Mouse (Mus musculus) testis, adult 2 months (tissue): ENCODE measurements around the gene Cd63. TPM values are rescaled to one million over a fixed set of nuclear protein-coding genes. Genes with fewer than 3 reads are reported as not detected.

Experiments
- H3K27ac ChIP-seq: fragments of 200-500 bp; 2 replicates; pipeline ENCODE4 v1.5.1; 2012; ENCODE audit warnings: low read depth, low read length; ENCODE audit not compliant: control insufficient read depth, insufficient read depth
- H3K27me3 ChIP-seq: fragments of 200-500 bp; 2 replicates; pipeline ENCODE4 v1.6.1; 2012; ENCODE audit warnings: mild to moderate bottlenecking, low read length, moderate library complexity; ENCODE audit not compliant: control insufficient read depth, insufficient read depth
- H3K36me3 ChIP-seq: fragments of 200-500 bp; 2 replicates; pipeline ENCODE4 v1.6.1; 2012; ENCODE audit warnings: mild to moderate bottlenecking, low read length; ENCODE audit not compliant: control insufficient read depth, insufficient read depth
- H3K4me1 ChIP-seq: fragments of 200-500 bp; 2 replicates; pipeline ENCODE4 v1.6.1; 2012; ENCODE audit warnings: low read length; ENCODE audit not compliant: control insufficient read depth, insufficient read depth
- H3K4me3 ChIP-seq: fragments of 200-500 bp; 2 replicates; pipeline ENCODE4 v1.5.1; 2012; ENCODE audit warnings: low read depth, mild to moderate bottlenecking, low read length, moderate library complexity, mixed read lengths; ENCODE audit not compliant: control insufficient read depth
- CTCF ChIP-seq: fragments of 200-500 bp; IDR thresholded peaks from 2 replicates; pipeline ENCODE4 v1.5.1; 2012; ENCODE audit warnings: low read depth, mild to moderate bottlenecking, inconsistent platforms, low read length, moderate library complexity; ENCODE audit not compliant: control insufficient read depth, insufficient read depth, insufficient replicate concordance
- POLR2A ChIP-seq: fragments of 200-500 bp; IDR thresholded peaks from 2 replicates; pipeline ENCODE4 v1.6.1; 2012; ENCODE audit warnings: low read depth, mild to moderate bottlenecking, inconsistent platforms, low read length, moderate library complexity; ENCODE audit not compliant: control insufficient read depth
- polyA plus RNA-seq: library from polyadenylated mRNA; depleted of rRNA; stranded (reverse); fragments of >200 nt; gene quantifications from 2 replicates; pipeline ENCODE4 v1.2.3, GENCODE M21; 2012

Cd63 gene
- polyA plus RNA-seq, 1 experiment: 30.9 TPM

DNA sequence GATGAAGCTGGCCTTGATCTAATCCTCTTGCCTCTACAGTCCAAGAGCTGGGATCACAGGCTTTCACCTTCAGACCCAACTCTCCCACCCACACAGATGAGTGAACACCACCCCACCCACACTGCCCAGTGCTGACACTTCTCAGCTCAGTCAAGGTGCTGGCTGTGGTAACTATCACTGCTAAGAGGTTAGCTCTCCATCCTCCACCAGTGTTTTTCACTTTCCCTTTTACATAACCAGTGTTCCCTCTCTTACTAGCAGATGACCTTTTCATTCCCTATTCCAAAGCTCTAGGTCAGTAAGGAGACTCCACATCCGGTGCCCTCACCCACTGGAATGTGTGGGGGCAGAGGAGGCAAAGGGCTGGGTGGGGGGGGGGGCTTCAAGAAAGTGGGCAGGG is 20.5 kb downstream of the Cd63 start:
- Histone ChIP-seq H3K27me3 (no peaks in the 10 kb centered on the region), H3K4me1 (peaks cover 14% of the 10 kb centered on the region), H3K36me3 (no peaks in the 10 kb centered on the region), H3K27ac (no peak overlapping the region), H3K4me3 (no peak overlapping the region)
- TF ChIP-seq CTCF: no peak
- TF ChIP-seq POLR2A: no peak

DNA sequence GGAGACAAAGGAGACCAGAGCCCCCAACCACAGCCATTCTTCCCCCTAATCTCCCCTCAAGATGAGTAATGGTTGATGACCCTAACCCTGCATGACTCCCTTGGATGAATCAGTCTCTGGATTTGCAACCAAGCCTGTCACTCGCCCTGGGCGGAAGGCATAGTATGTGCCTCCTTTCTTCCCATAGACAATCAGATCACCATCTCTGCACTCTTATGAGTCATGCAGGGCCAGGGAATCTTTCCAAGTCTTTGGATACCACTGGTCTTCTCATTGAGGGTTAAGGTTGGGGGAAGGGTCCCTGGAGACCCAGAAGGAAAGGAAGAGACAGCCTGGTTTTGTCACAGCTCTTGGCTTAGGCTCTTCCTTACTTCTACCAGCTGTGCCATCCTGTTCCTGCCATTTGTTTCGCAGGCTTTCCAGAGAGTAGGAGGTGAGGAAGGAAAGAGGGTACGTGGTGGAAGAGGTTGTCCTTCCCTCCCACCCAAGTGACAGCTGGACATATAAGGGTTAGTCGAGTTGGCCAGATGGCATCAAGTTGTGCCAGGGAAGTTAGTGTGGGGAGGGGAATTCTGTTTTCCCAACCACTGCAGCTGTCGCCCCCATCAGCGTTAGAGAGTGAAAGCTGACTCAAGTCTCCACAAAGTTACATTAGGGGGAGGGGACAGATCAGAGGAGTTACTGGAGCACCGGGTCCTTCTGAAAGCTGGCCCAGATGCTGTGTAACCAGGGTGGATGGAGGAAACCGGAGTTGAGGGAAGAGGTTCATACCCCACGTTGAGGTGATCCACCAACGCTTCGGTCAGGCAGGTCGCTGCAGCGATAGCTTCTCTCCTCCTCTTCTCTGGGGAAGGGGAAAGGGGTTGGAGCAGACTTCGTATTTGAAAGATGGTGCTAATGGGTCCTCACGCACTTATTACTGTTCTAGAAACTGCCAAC is 21.4 kb downstream of the Cd63 start:
- H3K4me1 ChIP-seq: peaks cover 14% of the 10 kb centered on the region

DNA sequence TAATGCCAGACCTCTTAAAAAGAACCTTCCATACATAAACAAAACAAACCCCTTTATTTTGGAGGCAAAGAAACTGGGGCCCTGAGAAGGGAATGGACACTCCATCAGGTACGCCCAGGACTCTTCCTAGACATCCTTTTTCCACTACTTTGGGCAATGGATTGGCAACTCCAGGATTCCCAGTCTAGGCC is 21.9 kb downstream of the Cd63 start, which contains the start of gene Rdh5:
Rdh5 (minus strand) TSS at position 67 of the 191 bp plus-strand sequence.
- H3K27me3 ChIP-seq: no peaks in the 10 kb centered on the region
- H3K4me1 ChIP-seq: peaks cover 14% of the 10 kb centered on the region
- TF ChIP-seq CTCF: no peak
- no peak for TF ChIP-seq POLR2A
- no peaks in the 10 kb centered on the region for H3K36me3 ChIP-seq
- H3K27ac ChIP-seq: peak within 1 kb of the TSS; percentile 77
- H3K4me3 ChIP-seq: peak within 1 kb of the TSS; percentile 92

More for the DNA sequence above, 21.4 kb downstream of the Cd63 start:
- Histone ChIP-seq H3K36me3 (no peaks in the 10 kb centered on the region), H3K4me3 (peak overlapping the region; percentile 92), H3K27ac (peak overlapping the region; percentile 36), H3K27me3 (no peaks in the 10 kb centered on the region)
- TF ChIP-seq POLR2A (no peak), CTCF (no peak)

DNA sequence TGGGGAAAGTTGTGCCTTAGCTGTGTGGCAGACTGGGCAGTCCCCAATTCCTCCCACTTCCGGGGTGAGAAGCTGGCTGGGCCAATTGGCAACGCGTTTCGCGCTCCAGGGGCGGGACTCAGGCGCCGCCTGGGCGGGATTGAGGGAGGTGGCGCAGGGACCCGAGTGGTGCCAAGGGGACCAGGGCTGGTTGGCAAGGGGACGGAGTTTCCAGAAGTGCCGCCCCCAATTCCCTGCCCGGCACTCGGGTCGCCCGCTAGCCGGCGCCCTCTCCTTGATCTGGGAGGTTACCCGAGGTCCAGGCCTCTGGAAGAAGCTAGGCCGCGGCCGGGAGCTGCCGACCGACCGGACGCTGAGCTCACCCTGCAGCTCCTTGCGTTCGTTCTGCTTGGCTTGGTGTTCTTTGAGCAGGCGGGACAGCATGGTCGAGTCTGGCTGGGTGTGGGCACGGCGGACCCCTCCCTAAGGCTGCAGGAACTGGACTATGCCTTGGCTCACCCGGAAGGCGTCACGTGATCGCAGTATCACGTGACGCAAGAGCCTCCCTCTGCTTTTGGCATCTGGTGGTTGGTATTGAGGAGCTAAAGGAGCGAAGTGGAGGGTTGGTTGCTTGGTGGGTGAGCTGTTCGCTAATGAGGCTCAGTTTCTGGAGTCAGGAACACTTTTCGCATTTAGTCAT is 22.4 kb downstream of the Cd63 start:
- Histone ChIP-seq H3K4me3 (peak overlapping the region; percentile 92), H3K4me1 (peaks cover 14% of the 10 kb centered on the region), H3K27ac (peak overlapping the region; percentile 77), H3K27me3 (no peaks in the 10 kb centered on the region), H3K36me3 (no peaks in the 10 kb centered on the region)
- TF ChIP-seq POLR2A (peak; percentile 49; the same call in 1 of the 2 replicates), CTCF (no peak)

DNA sequence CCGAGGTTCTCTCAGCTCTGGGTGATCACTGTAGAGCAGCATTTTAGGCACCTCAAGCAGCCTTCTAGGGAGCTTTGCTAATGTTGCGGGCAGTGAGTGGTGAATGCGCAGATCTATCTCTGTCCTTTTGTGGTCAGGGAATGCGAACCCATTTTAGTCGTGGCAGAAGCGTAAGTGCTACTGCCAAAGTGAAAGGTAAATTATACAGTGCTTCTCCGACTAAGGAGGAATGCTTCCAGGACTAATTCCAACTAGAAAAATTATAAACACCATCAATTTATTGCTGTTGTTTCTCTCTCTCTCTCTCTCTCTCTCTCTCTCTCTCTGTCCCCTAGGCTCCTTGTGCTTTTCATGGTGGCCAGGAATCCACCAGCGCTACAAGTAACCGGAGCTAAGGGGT is 23.1 kb downstream of the Cd63 start, which contains the start of gene Bloc1s1:
Bloc1s1 (minus strand) TSS at position 101 of the 400 bp plus-strand sequence.
- H3K36me3 ChIP-seq: no peaks in the 10 kb centered on the region
- peaks cover 14% of the 10 kb centered on the region for H3K4me1 ChIP-seq
- peak within 1 kb of the TSS; percentile 92 for H3K4me3 ChIP-seq
- H3K27me3 ChIP-seq: no peaks in the 10 kb centered on the region
- TF ChIP-seq POLR2A (no peak), CTCF (no peak)
- H3K27ac ChIP-seq: peak within 1 kb of the TSS; percentile 77

DNA sequence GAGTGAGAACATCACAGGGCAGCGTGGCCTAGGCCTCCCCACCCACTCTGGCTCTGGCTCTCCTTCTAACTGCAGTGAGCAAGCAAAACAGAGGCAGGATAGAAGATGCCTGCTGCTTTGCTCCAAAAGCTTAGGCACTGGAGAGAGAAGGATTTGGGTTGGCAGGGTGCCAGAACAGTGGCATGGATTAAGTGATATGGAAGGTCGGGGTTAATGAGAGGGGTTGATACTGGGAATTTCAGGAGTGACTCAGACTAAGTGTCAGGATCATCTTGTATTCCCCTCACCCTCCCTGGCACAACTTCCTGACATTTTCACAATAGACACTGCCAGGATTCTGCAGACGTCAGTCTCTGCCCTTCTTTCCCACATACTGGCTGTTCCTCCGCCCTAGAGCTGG is 27.6 kb downstream of the Cd63 start:
- no peak overlapping the region for H3K4me3 ChIP-seq
- H3K36me3 ChIP-seq: no peaks in the 10 kb centered on the region
- TF ChIP-seq CTCF (no peak), POLR2A (no peak)
- no peak overlapping the region for H3K27ac ChIP-seq
- no peaks in the 10 kb centered on the region for H3K27me3 ChIP-seq
- peaks cover 5% of the 10 kb centered on the region for H3K4me1 ChIP-seq

DNA sequence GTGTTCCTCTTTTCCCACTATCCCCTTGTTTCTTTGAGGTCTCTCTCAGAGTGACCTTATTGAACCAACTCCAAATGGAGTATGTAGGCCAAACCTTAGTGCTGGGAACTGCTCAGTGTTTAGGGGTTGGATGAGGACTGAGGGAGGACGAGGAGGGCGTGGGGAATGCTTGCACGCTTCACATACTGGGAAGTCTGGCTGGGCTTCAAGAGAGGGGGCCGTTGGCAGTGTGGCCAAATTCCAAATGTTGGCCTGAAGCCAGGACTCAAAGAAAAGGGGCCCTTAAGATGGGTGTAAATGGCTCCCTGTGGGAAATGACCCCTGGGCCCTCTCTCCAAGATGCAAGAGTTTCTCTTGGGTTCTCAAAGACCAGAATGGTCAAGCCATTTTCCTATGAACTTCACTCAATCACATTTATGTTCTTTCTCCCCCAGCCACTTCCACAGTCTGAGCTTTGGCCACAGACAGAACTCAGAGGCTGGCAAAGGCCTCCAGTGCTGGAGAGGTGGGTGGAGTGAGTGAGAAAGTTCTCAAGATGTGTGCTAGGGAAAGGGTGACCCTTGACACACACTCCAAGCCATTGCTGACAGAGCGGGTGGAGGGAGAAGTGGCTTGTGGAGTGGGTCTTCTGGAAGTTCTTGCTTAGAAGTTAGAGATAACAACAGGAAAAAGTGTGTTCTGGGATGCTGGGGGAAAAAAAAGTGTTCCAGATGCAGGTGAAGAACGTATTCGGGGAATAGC is 29.0 kb downstream of the Cd63 start:
- TF ChIP-seq POLR2A (no peak), CTCF (no peak)
- no peak overlapping the region for H3K27ac ChIP-seq

More for the DNA sequence above, 29.0 kb downstream of the Cd63 start:
- H3K4me3 ChIP-seq: no peak overlapping the region
- peaks cover 10% of the 10 kb centered on the region for H3K4me1 ChIP-seq
- 0 out of 2 replicates have a peak, but pooled peaks cover 2% of the 10 kb centered on the region for H3K27me3 ChIP-seq
- H3K36me3 ChIP-seq: no peaks in the 10 kb centered on the region
